Mouse (Mus musculus): ENCODE measurements around the gene Cited4. TPM values are rescaled to one million over a fixed set of nuclear protein-coding genes. Genes with fewer than 3 reads are reported as not detected.

Gene Cited4
- total RNA-seq (2022), result 10 to 100 TPM in 2 of 4 experiments, 1 to 10 TPM in 2; 9.6 to 19.4 (median 12.6) TPM

GRCm38 (mm10) chr4:120666358-120667024 is at the start of gene Cited4:
Gene Cited4 (plus strand): TSS chr4:120666572.
- DNase-seq, result peak; percentile 91

- peak; percentile 74 for DNase-seq
Measured at GRCm38 (mm10) chr4:120627728-120628127, 38.6 kb upstream of the Cited4 start.

- DNase-seq, result no peak
Measured at GRCm38 (mm10) chr4:120630218-120630931, 36.0 kb upstream of the Cited4 start.

- DNase-seq, result no peak
Measured at GRCm38 (mm10) chr4:120631828-120632227, 34.5 kb upstream of the Cited4 start.

GRCm38 (mm10) chr4:120635351-120635750 is 31.0 kb upstream of the Cited4 start:
- no peak for DNase-seq

GRCm38 (mm10) chr4:120641946-120642345 is 24.4 kb upstream of the Cited4 start:
- peak; percentile 20 for DNase-seq

- no peak for DNase-seq
Measured at GRCm38 (mm10) chr4:120643899-120644298, 22.5 kb upstream of the Cited4 start.

GRCm38 (mm10) chr4:120649369-120650207 is 16.8 kb upstream of the Cited4 start:
- no peak for DNase-seq

- no peak for DNase-seq
Measured at GRCm38 (mm10) chr4:120650208-120650592, 16.2 kb upstream of the Cited4 start.

GRCm38 (mm10) chr4:120655898-120656297 is 10.5 kb upstream of the Cited4 start:
- no peak for DNase-seq

GRCm38 (mm10) chr4:120660485-120660884 is 5.9 kb upstream of the Cited4 start:
- no peak for DNase-seq

- DNase-seq, result no peak
Measured at GRCm38 (mm10) chr4:120664601-120665000, 1.8 kb upstream of the Cited4 start.

GRCm38 (mm10) chr4:120665144-120665700 is 1.1 kb upstream of the Cited4 start:
- DNase-seq, result no peak

GRCm38 (mm10) chr4:120665782-120666181 is 590 bp upstream of the Cited4 start:
- DNase-seq, result peak; percentile 54

- peak; percentile 38 for DNase-seq
Measured at GRCm38 (mm10) chr4:120667045-120667501, 701 bp downstream of the Cited4 start.

GRCm38 (mm10) chr4:120667555-120667954 is 1.2 kb downstream of the Cited4 start:
- DNase-seq, result no peak

- peak; percentile 29 for DNase-seq
Measured at GRCm38 (mm10) chr4:120668551-120668950, 2.2 kb downstream of the Cited4 start.

GRCm38 (mm10) chr4:120669585-120669984 is 3.2 kb downstream of the Cited4 start:
- DNase-seq, result no peak

GRCm38 (mm10) chr4:120671046-120671445 is 4.7 kb downstream of the Cited4 start:
- DNase-seq, result no peak

GRCm38 (mm10) chr4:120673606-120674005 is 7.2 kb downstream of the Cited4 start:
- DNase-seq, result peak; percentile 76

- no peak for DNase-seq
Measured at GRCm38 (mm10) chr4:120674775-120675451, 8.5 kb downstream of the Cited4 start.

- no peak for DNase-seq
Measured at GRCm38 (mm10) chr4:120675640-120676039, 9.3 kb downstream of the Cited4 start.
